Mouse (Mus musculus): ENCODE results near the gene Hist1h2ao. TPM values are rescaled to one million over a fixed set of nuclear protein-coding genes. Genes with fewer than 3 reads are reported as not detected.
"Not testable (repeated sequence)": the region's sequence is repeated elsewhere in the genome, so short reads cannot be mapped to it uniquely, and the experiment has no call there.

Gene Hist1h2ao
- polyA plus RNA-seq, 1 experiment from 2014 or later, result not detected

DNA sequence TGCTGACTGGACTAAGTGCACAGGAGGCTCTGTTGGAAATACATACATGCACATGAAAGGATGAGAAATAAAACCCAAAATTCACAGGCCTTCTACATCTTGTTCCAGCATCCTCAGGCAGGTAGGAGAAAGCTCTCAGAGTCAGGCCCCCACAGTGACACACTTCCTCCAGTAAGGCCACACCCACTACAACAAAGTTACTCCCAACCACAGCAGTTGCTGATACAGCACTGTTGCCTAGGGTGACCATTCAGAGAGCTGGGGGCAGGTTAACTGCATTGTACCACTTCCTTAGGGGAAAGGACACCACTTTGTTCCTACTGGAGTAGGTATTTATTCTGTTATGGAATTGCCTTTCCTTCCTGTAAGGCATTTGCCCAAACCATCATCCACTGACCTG is 13.1 kb upstream of the Hist1h2ao start:
- not testable (repeated sequence) for H3K36me3 ChIP-seq (ENCODE audit: control insufficient read depth, insufficient read depth, low read length); ATAC-seq (ENCODE audit: low FRiP score, low TSS enrichment); H3K9ac ChIP-seq (ENCODE audit: low read depth, low read length); H3K4me3 ChIP-seq (ENCODE audit: low read length); H3K27me3 ChIP-seq (ENCODE audit: control insufficient read depth, insufficient read depth, low read length); H3K27ac ChIP-seq (ENCODE audit: low read depth, low read length); H3K4me1 ChIP-seq (ENCODE audit: control insufficient read depth, insufficient read depth, low read length); H3K4me2 ChIP-seq (replicated peaks; ENCODE audit: low read depth, low read length); H3K9me3 ChIP-seq (ENCODE audit: control insufficient read depth, low read length)

DNA sequence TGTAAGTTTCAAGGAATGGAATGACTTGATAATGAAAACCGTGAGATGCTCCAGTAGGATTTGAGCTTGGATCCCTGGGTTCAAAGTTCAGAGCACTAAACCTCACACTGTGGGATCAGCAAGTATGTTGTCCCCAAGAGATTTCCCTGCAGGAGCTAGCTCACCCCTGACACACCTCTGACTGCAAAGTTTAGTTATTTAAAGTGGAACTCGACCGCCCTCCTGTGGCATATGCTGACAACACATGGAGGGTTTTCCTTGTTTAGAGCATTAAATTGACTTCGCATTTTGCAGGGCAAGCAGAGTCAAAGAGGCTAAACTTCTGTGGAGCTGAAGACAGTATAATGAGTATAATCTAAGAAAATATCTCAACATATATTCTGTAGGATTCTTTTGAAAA is 7.2 kb upstream of the Hist1h2ao start:
- not testable (repeated sequence) for H3K36me3 ChIP-seq (ENCODE audit: control insufficient read depth, insufficient read depth, low read length); H3K27me3 ChIP-seq (ENCODE audit: control insufficient read depth, insufficient read depth, low read length); H3K27ac ChIP-seq (ENCODE audit: low read depth, low read length); H3K9me3 ChIP-seq (ENCODE audit: control insufficient read depth, low read length); H3K9ac ChIP-seq (ENCODE audit: low read depth, low read length); H3K4me3 ChIP-seq (ENCODE audit: low read length); H3K4me1 ChIP-seq (ENCODE audit: control insufficient read depth, insufficient read depth, low read length); H3K4me2 ChIP-seq (replicated peaks; ENCODE audit: low read depth, low read length)
- peak; percentile 83 for ATAC-seq (ENCODE audit: low FRiP score, low TSS enrichment)
- no CpG with 5 or more reads among the region's 4 CpGs for WGBS

DNA sequence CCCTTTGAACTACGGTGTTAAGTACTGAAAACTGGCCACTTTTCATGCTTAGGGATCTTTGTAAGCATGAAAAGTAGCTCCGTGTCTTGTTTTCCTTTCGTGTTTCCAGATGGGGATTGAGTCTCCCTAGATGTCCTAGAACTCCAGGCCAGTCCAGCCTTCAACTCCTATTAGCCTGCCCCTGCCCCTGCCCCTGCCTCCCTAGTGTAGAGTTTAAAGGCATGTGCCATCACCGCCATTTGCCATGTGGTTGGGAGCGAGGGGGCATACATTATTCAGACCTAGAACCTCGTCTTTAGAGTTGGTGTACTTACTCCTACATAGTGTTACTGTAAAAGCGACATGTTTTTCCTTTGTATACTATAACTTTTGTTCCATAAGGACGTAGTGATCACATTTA is 809 bp downstream of the Hist1h2ao start:
- not testable (repeated sequence) for H3K9me3 ChIP-seq (ENCODE audit: control insufficient read depth, low read length); H3K4me2 ChIP-seq (replicated peaks; ENCODE audit: low read depth, low read length); H3K27me3 ChIP-seq (ENCODE audit: control insufficient read depth, insufficient read depth, low read length); H3K36me3 ChIP-seq (ENCODE audit: control insufficient read depth, insufficient read depth, low read length); H3K4me3 ChIP-seq (ENCODE audit: low read length); H3K4me1 ChIP-seq (ENCODE audit: control insufficient read depth, insufficient read depth, low read length); H3K27ac ChIP-seq (ENCODE audit: low read depth, low read length); H3K9ac ChIP-seq (ENCODE audit: low read depth, low read length)
- no CpG with 5 or more reads among the region's 8 CpGs for WGBS
- ATAC-seq (ENCODE audit: low FRiP score, low TSS enrichment), result peak; percentile 33; the same call in 1 of the 2 replicates

DNA sequence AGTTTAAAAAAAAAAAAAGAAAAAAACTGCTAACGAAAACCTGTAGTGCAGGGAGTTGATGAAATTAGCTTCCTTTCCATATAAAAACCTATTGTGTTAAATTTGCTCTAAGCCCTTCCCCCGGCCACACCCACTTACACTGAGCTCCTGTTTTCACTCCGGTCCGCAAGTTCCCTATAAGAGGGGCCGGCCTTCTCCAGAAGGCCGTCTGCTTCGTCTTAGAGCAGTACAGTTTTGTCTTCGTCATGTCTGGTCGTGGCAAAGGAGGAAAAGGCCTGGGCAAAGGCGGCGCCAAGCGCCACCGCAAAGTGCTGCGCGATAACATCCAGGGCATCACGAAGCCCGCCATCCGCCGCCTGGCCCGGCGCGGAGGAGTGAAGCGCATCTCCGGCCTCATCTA is 1.3 kb downstream of the Hist1h2ao start, which contains the start of gene Hist1h4m:
Gene Hist1h4m (plus strand): TSS at position 208 of the 400 bp plus-strand sequence.
- H3K4me3 ChIP-seq (ENCODE audit: low read length), result peak within 1 kb of the TSS; percentile 16; the same call in 1 of the 2 replicates
- not testable (repeated sequence) for H3K27me3 ChIP-seq (ENCODE audit: control insufficient read depth, insufficient read depth, low read length); H3K4me2 ChIP-seq (replicated peaks; ENCODE audit: low read depth, low read length); H3K4me1 ChIP-seq (ENCODE audit: control insufficient read depth, insufficient read depth, low read length); H3K9me3 ChIP-seq (ENCODE audit: control insufficient read depth, low read length); H3K36me3 ChIP-seq (ENCODE audit: control insufficient read depth, insufficient read depth, low read length); H3K27ac ChIP-seq (ENCODE audit: low read depth, low read length)
- peak; percentile 69 for ATAC-seq (ENCODE audit: low FRiP score, low TSS enrichment)
- H3K9ac ChIP-seq (ENCODE audit: low read depth, low read length), result peak within 1 kb of the TSS; percentile 28; the same call in 1 of the 2 replicates
- WGBS, result no CpG with 5 or more reads among the region's 24 CpGs

DNA sequence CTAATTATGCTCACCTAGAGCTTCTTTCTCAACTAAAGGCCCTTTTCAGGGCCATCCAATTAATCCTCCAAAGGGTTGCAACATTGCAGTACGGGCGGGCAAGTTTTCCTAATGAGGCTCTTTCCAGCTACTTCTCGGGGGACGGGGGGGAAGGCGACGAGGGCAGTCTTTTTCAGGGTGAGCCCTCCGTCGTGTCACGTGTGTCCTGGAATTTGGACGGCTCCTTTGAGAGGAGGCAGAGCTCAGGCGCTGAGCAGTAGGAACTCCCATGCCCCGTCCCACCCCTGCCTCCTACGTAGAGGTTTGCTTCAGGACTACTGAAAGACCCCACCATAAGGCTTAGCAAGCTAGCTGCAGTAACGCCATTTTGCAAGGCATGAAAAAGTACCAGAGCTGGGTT is 1.8 kb downstream of the Hist1h2ao start:
- H3K36me3 ChIP-seq (ENCODE audit: control insufficient read depth, insufficient read depth, low read length); H3K27ac ChIP-seq (ENCODE audit: low read depth, low read length); H3K9me3 ChIP-seq (ENCODE audit: control insufficient read depth, low read length); H3K4me2 ChIP-seq (replicated peaks; ENCODE audit: low read depth, low read length); H3K27me3 ChIP-seq (ENCODE audit: control insufficient read depth, insufficient read depth, low read length); H3K4me1 ChIP-seq (ENCODE audit: control insufficient read depth, insufficient read depth, low read length): not testable (repeated sequence)
- H3K4me3 ChIP-seq (ENCODE audit: low read length), result peak overlapping the region; percentile 16; the same call in 1 of the 2 replicates
- WGBS, result 1% methylated on average over 10 of the region's 14 CpGs
- peak; percentile 62 for ATAC-seq (ENCODE audit: low FRiP score, low TSS enrichment)
- H3K9ac ChIP-seq (ENCODE audit: low read depth, low read length), result peak overlapping the region; percentile 28; the same call in 1 of the 2 replicates

DNA sequence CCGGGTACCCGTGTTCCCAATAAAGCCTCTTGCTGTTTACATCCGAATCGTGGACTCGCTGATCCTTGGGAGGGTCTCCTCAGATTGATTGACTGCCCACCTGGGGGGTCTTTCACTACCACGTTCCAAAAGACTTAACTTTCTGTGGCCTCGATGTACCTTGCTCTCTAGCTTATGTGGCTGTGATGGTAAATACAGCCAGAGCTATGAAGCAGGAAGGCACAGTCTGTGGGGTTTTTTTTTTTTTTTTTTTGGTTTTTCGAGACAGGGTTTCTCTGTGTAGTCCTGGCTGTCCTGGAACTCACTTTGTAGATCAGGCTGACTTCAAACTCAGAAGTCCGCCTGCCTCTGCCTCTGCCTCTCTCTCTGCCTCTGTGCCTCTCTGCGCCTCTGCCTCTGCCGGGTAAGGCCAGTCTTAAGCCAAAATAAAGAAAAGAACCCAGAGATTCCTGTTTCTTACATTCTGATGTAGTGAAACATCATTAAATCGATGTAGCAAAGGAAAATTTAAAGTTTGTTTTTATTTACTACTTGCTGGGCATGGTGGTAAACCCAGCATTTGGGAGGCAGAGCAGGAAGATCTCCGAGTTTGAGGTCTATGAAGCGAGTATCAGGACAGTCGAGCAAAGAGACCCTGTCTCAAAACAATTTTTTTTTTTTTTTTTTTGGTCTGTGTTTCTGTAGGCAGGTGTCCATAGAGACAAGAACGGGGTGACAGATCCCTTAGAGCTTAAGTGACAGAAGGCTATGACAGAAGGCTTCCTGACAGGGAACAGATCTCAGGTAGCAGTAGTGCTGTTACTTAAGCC is 10.0 kb downstream of the Hist1h2ao start:
- 74% methylated on average over 5 of the region's 16 CpGs for WGBS
- not testable (repeated sequence) for H3K4me3 ChIP-seq (ENCODE audit: low read length); H3K27ac ChIP-seq (ENCODE audit: low read depth, low read length); H3K4me2 ChIP-seq (replicated peaks; ENCODE audit: low read depth, low read length); H3K9ac ChIP-seq (ENCODE audit: low read depth, low read length); H3K27me3 ChIP-seq (ENCODE audit: control insufficient read depth, insufficient read depth, low read length); H3K36me3 ChIP-seq (ENCODE audit: control insufficient read depth, insufficient read depth, low read length); ATAC-seq (ENCODE audit: low FRiP score, low TSS enrichment); H3K4me1 ChIP-seq (ENCODE audit: control insufficient read depth, insufficient read depth, low read length); H3K9me3 ChIP-seq (ENCODE audit: control insufficient read depth, low read length)

DNA sequence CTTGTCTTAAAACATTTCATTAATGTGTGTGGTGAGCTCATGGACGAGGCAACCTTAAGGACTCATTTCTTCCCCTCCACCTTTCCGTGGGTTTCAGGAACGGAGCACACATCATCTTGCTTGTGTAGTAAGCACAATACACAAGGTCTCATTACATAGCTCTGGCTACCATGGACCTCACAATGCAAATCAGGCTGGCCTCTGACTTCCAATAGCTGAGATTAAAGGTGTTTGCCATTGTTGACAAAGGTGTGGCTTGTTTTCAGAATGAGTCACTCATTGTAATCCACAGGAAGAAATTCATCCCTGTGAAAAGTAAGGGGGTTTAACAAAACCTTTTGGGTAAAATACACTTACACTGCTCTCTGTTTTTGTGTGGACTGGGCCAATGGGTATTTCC is 18.2 kb downstream of the Hist1h2ao start:
- H3K9me3 ChIP-seq (ENCODE audit: control insufficient read depth, low read length), result no peaks in the 10 kb centered on the region
- H3K4me2 ChIP-seq (replicated peaks; ENCODE audit: low read depth, low read length), result no peak overlapping the region
- H3K36me3 ChIP-seq (ENCODE audit: control insufficient read depth, insufficient read depth, low read length), result no peaks in the 10 kb centered on the region
- no peaks in the 10 kb centered on the region for H3K4me1 ChIP-seq (ENCODE audit: control insufficient read depth, insufficient read depth, low read length)
- WGBS, result 91% methylated on average over 3 of the region's 3 CpGs
- H3K27ac ChIP-seq (ENCODE audit: low read depth, low read length), result no peak overlapping the region
- no peaks in the 10 kb centered on the region for H3K27me3 ChIP-seq (ENCODE audit: control insufficient read depth, insufficient read depth, low read length)
- H3K4me3 ChIP-seq (ENCODE audit: low read length), result no peak overlapping the region
- no peak for ATAC-seq (ENCODE audit: low FRiP score, low TSS enrichment)
- no peak overlapping the region for H3K9ac ChIP-seq (ENCODE audit: low read depth, low read length)

DNA sequence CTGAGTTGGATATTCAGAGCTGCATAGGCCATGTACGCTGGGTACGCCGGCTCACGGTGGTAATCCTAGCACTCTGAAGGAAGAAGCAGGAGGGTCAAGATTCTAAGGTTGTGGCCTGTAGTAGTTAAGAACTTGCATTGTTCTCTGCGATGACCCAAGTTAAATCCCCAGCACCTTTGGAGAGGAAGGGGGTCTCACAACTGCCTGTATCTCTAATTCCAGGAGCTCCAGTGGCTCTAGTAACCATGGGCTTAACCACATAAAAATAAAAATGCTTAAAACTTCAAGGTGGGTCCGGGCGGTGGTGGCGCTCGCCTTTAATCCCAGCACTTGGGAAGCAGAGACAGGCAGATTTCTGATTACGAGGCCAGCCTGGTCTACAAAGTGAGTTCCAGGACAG is 20.1 kb downstream of the Hist1h2ao start:
- Histone ChIP-seq H3K4me3 (ENCODE audit: low read length) (no peak overlapping the region), H3K4me1 (ENCODE audit: control insufficient read depth, insufficient read depth, low read length) (no peaks in the 10 kb centered on the region), H3K4me2 (replicated peaks; ENCODE audit: low read depth, low read length) (no peak overlapping the region), H3K9ac (ENCODE audit: low read depth, low read length) (0 out of 2 replicates have a peak overlapping the region, but pooled peaks have one; percentile 12), H3K9me3 (ENCODE audit: control insufficient read depth, low read length) (no peaks in the 10 kb centered on the region), H3K36me3 (ENCODE audit: control insufficient read depth, insufficient read depth, low read length) (no peaks in the 10 kb centered on the region), H3K27ac (ENCODE audit: low read depth, low read length) (peak overlapping the region; percentile 30; the same call in 1 of the 2 replicates), H3K27me3 (ENCODE audit: control insufficient read depth, insufficient read depth, low read length) (no peaks in the 10 kb centered on the region)
- no peak for ATAC-seq (ENCODE audit: low FRiP score, low TSS enrichment)
- 93% methylated on average over 10 of the region's 10 CpGs for WGBS
